Mouse (Mus musculus): Measurements from ENCODE around the gene Ankrd61. TPM values are rescaled to one million over a fixed set of nuclear protein-coding genes. Genes with fewer than 3 reads are reported as not detected.

Ankrd61 gene
- polyA plus RNA-seq, 1 experiment from 2014 or later = 0.21 TPM

- Histone ChIP-seq H3K36me3 (ENCODE audit: control insufficient read depth, insufficient read depth, low read length) (peaks cover under 1% of the 10 kb centered on the region; the same call in 1 of the 2 replicates), H3K4me1 (ENCODE audit: control insufficient read depth, insufficient read depth, low read length) (peaks cover 10% of the 10 kb centered on the region; the same call in 1 of the 2 replicates), H3K9ac (ENCODE audit: low read length) (peak overlapping the region; percentile 67), H3K27me3 (ENCODE audit: control insufficient read depth, insufficient read depth, low read length) (no peaks in the 10 kb centered on the region), H3K4me3 (ENCODE audit: low read depth, low read length) (peak overlapping the region; percentile 71), H3K27ac (replicated peaks; ENCODE audit: low read depth, low read length) (peak overlapping the region; percentile 70; the same call in 1 of the 2 replicates), H3K9me3 (ENCODE audit: control insufficient read depth, low read length) (no peaks in the 10 kb centered on the region), H3K4me2 (ENCODE audit: low read depth, severe bottlenecking) (peak overlapping the region; percentile 75)
- WGBS = 3% methylated on average over 9 of the region's 9 CpGs
- ATAC-seq (ENCODE audit: insufficient number of reproducible peaks, low FRiP score, low TSS enrichment, low read depth) (no peak), DNase-seq (ENCODE audit: low spot score) (no peak)
Observed at GRCm38 (mm10) chr5:143908926-143909325, 11.4 kb upstream of the Ankrd61 start.

GRCm38 (mm10) chr5:143906429-143906828 is 8.9 kb upstream of the Ankrd61 start:
- WGBS = 79% methylated on average over 8 of the region's 8 CpGs
- ATAC-seq (ENCODE audit: insufficient number of reproducible peaks, low FRiP score, low TSS enrichment, low read depth) = no peak
- no peaks in the 10 kb centered on the region for H3K9me3 ChIP-seq (ENCODE audit: control insufficient read depth, low read length)
- no peak overlapping the region for H3K4me2 ChIP-seq (ENCODE audit: low read depth, severe bottlenecking)
- no peak overlapping the region for H3K27ac ChIP-seq (replicated peaks; ENCODE audit: low read depth, low read length)
- DNase-seq (ENCODE audit: low spot score) = no peak
- peaks cover 22% of the 10 kb centered on the region for H3K36me3 ChIP-seq (ENCODE audit: control insufficient read depth, insufficient read depth, low read length)
- H3K4me3 ChIP-seq (ENCODE audit: low read depth, low read length) = no peak overlapping the region
- H3K27me3 ChIP-seq (ENCODE audit: control insufficient read depth, insufficient read depth, low read length) = no peaks in the 10 kb centered on the region
- H3K9ac ChIP-seq (ENCODE audit: low read length) = no peak overlapping the region
- peaks cover 10% of the 10 kb centered on the region; the same call in 1 of the 2 replicates for H3K4me1 ChIP-seq (ENCODE audit: control insufficient read depth, insufficient read depth, low read length)

- peaks cover 22% of the 10 kb centered on the region for H3K36me3 ChIP-seq (ENCODE audit: control insufficient read depth, insufficient read depth, low read length)
- H3K4me1 ChIP-seq (ENCODE audit: control insufficient read depth, insufficient read depth, low read length) = peaks cover 3% of the 10 kb centered on the region; the same call in 1 of the 2 replicates
- H3K27ac ChIP-seq (replicated peaks; ENCODE audit: low read depth, low read length) = no peak overlapping the region
- ATAC-seq (ENCODE audit: insufficient number of reproducible peaks, low FRiP score, low TSS enrichment, low read depth) (no peak), DNase-seq (ENCODE audit: low spot score) (no peak)
- no peak overlapping the region for H3K4me2 ChIP-seq (ENCODE audit: low read depth, severe bottlenecking)
- no peaks in the 10 kb centered on the region for H3K9me3 ChIP-seq (ENCODE audit: control insufficient read depth, low read length)
- 88% methylated on average over 4 of the region's 4 CpGs for WGBS
- H3K27me3 ChIP-seq (ENCODE audit: control insufficient read depth, insufficient read depth, low read length) = no peaks in the 10 kb centered on the region
- H3K4me3 ChIP-seq (ENCODE audit: low read depth, low read length) = no peak overlapping the region
- H3K9ac ChIP-seq (ENCODE audit: low read length) = no peak overlapping the region
Observed at GRCm38 (mm10) chr5:143903813-143904212, 6.3 kb upstream of the Ankrd61 start.

GRCm38 (mm10) chr5:143902111-143902510 is 4.6 kb upstream of the Ankrd61 start:
- Histone ChIP-seq H3K9ac (ENCODE audit: low read length) (no peak overlapping the region), H3K4me1 (ENCODE audit: control insufficient read depth, insufficient read depth, low read length) (no peaks in the 10 kb centered on the region), H3K4me2 (ENCODE audit: low read depth, severe bottlenecking) (no peak overlapping the region), H3K36me3 (ENCODE audit: control insufficient read depth, insufficient read depth, low read length) (peaks cover 26% of the 10 kb centered on the region), H3K27me3 (ENCODE audit: control insufficient read depth, insufficient read depth, low read length) (no peaks in the 10 kb centered on the region), H3K9me3 (ENCODE audit: control insufficient read depth, low read length) (no peaks in the 10 kb centered on the region), H3K27ac (replicated peaks; ENCODE audit: low read depth, low read length) (no peak overlapping the region), H3K4me3 (ENCODE audit: low read depth, low read length) (no peak overlapping the region)
- ATAC-seq (ENCODE audit: insufficient number of reproducible peaks, low FRiP score, low TSS enrichment, low read depth) = no peak
- WGBS = 90% methylated on average over 3 of the region's 3 CpGs
- DNase-seq (ENCODE audit: low spot score) = no peak

- H3K36me3 ChIP-seq (ENCODE audit: control insufficient read depth, insufficient read depth, low read length) = peaks cover 9% of the 10 kb centered on the region; the same call in 1 of the 2 replicates
- no peak overlapping the region for H3K4me3 ChIP-seq (ENCODE audit: low read depth, low read length)
- no peaks in the 10 kb centered on the region for H3K4me1 ChIP-seq (ENCODE audit: control insufficient read depth, insufficient read depth, low read length)
- DNase-seq (ENCODE audit: low spot score) (no peak), ATAC-seq (ENCODE audit: insufficient number of reproducible peaks, low FRiP score, low TSS enrichment, low read depth) (no peak)
- H3K4me2 ChIP-seq (ENCODE audit: low read depth, severe bottlenecking) = no peak overlapping the region
- WGBS = 81% methylated on average over 5 of the region's 5 CpGs
- H3K27ac ChIP-seq (replicated peaks; ENCODE audit: low read depth, low read length) = no peak overlapping the region
- H3K9ac ChIP-seq (ENCODE audit: low read length) = no peak overlapping the region
- no peaks in the 10 kb centered on the region for H3K27me3 ChIP-seq (ENCODE audit: control insufficient read depth, insufficient read depth, low read length)
- H3K9me3 ChIP-seq (ENCODE audit: control insufficient read depth, low read length) = no peaks in the 10 kb centered on the region
Observed at GRCm38 (mm10) chr5:143893396-143893795, 4.1 kb downstream of the Ankrd61 start.

- Histone ChIP-seq H3K4me1 (ENCODE audit: control insufficient read depth, insufficient read depth, low read length) (no peaks in the 10 kb centered on the region), H3K9me3 (ENCODE audit: control insufficient read depth, low read length) (no peaks in the 10 kb centered on the region), H3K27ac (replicated peaks; ENCODE audit: low read depth, low read length) (no peak overlapping the region), H3K36me3 (ENCODE audit: control insufficient read depth, insufficient read depth, low read length) (peaks cover 7% of the 10 kb centered on the region; the same call in 1 of the 2 replicates), H3K4me3 (ENCODE audit: low read depth, low read length) (no peak overlapping the region), H3K9ac (ENCODE audit: low read length) (no peak overlapping the region), H3K27me3 (ENCODE audit: control insufficient read depth, insufficient read depth, low read length) (no peaks in the 10 kb centered on the region), H3K4me2 (ENCODE audit: low read depth, severe bottlenecking) (no peak overlapping the region)
- ATAC-seq (ENCODE audit: insufficient number of reproducible peaks, low FRiP score, low TSS enrichment, low read depth) (no peak), DNase-seq (ENCODE audit: low spot score) (no peak)
- 77% methylated on average over 9 of the region's 9 CpGs for WGBS
Observed at GRCm38 (mm10) chr5:143892255-143892886, 5.1 kb downstream of the Ankrd61 start.

- 75% methylated on average over 6 of the region's 6 CpGs for WGBS
- DNase-seq (ENCODE audit: low spot score) (no peak), ATAC-seq (ENCODE audit: insufficient number of reproducible peaks, low FRiP score, low TSS enrichment, low read depth) (no peak)
- Histone ChIP-seq H3K36me3 (ENCODE audit: control insufficient read depth, insufficient read depth, low read length) (peaks cover 13% of the 10 kb centered on the region), H3K27ac (replicated peaks; ENCODE audit: low read depth, low read length) (no peak overlapping the region), H3K27me3 (ENCODE audit: control insufficient read depth, insufficient read depth, low read length) (no peaks in the 10 kb centered on the region), H3K4me3 (ENCODE audit: low read depth, low read length) (no peak overlapping the region), H3K4me1 (ENCODE audit: control insufficient read depth, insufficient read depth, low read length) (no peaks in the 10 kb centered on the region), H3K4me2 (ENCODE audit: low read depth, severe bottlenecking) (no peak overlapping the region), H3K9ac (ENCODE audit: low read length) (no peak overlapping the region), H3K9me3 (ENCODE audit: control insufficient read depth, low read length) (no peaks in the 10 kb centered on the region)
Observed at GRCm38 (mm10) chr5:143890741-143891140, 6.7 kb downstream of the Ankrd61 start.

GRCm38 (mm10) chr5:143885274-143885673 is 12.2 kb downstream of the Ankrd61 start:
- Histone ChIP-seq H3K36me3 (ENCODE audit: control insufficient read depth, insufficient read depth, low read length) (peaks cover 30% of the 10 kb centered on the region), H3K27ac (replicated peaks; ENCODE audit: low read depth, low read length) (no peak overlapping the region), H3K27me3 (ENCODE audit: control insufficient read depth, insufficient read depth, low read length) (no peaks in the 10 kb centered on the region), H3K4me2 (ENCODE audit: low read depth, severe bottlenecking) (no peak overlapping the region), H3K4me1 (ENCODE audit: control insufficient read depth, insufficient read depth, low read length) (no peaks in the 10 kb centered on the region), H3K4me3 (ENCODE audit: low read depth, low read length) (no peak overlapping the region), H3K9me3 (ENCODE audit: control insufficient read depth, low read length) (no peaks in the 10 kb centered on the region), H3K9ac (ENCODE audit: low read length) (no peak overlapping the region)
- DNase-seq (ENCODE audit: low spot score) (no peak), ATAC-seq (ENCODE audit: insufficient number of reproducible peaks, low FRiP score, low TSS enrichment, low read depth) (no peak)
- 95% methylated on average over 3 of the region's 3 CpGs for WGBS

GRCm38 (mm10) chr5:143874571-143874970 is 22.9 kb downstream of the Ankrd61 start:
- 72% methylated on average over 4 of the region's 4 CpGs for WGBS
- peaks cover 12% of the 10 kb centered on the region; the same call in 1 of the 2 replicates for H3K36me3 ChIP-seq (ENCODE audit: control insufficient read depth, insufficient read depth, low read length)

More at GRCm38 (mm10) chr5:143874571-143874970, 22.9 kb downstream of the Ankrd61 start:
- Histone ChIP-seq H3K4me1 (ENCODE audit: control insufficient read depth, insufficient read depth, low read length) (no peaks in the 10 kb centered on the region), H3K4me3 (ENCODE audit: low read depth, low read length) (no peak overlapping the region), H3K4me2 (ENCODE audit: low read depth, severe bottlenecking) (no peak overlapping the region), H3K27me3 (ENCODE audit: control insufficient read depth, insufficient read depth, low read length) (no peaks in the 10 kb centered on the region), H3K9ac (ENCODE audit: low read length) (no peak overlapping the region), H3K27ac (replicated peaks; ENCODE audit: low read depth, low read length) (no peak overlapping the region), H3K9me3 (ENCODE audit: control insufficient read depth, low read length) (no peaks in the 10 kb centered on the region)
- ATAC-seq (ENCODE audit: insufficient number of reproducible peaks, low FRiP score, low TSS enrichment, low read depth) = no peak
- DNase-seq (ENCODE audit: low spot score) = no peak

All from limb, embryonic 11.5 days (tissue).